Mouse (Mus musculus): ENCODE measurements around the gene Mef2d. TPM values are rescaled to one million over a fixed set of nuclear protein-coding genes. Genes with fewer than 3 reads are reported as not detected.

Mef2d gene
- polyA plus RNA-seq, 1 experiment from 2014 or later = 17.7 TPM

GRCm38 (mm10) chr3:88156817-88157216 is 14.6 kb downstream of the Mef2d start:
- no peak for ATAC-seq (ENCODE audit: low FRiP score)
- H3K9ac ChIP-seq = no peak overlapping the region
- no peak overlapping the region for H3K4me3 ChIP-seq
- no peak overlapping the region for H3K4me2 ChIP-seq (replicated peaks)
- H3K27ac ChIP-seq = no peak overlapping the region
- no peaks in the 10 kb centered on the region for H3K9me3 ChIP-seq (replicated peaks)
- no peaks in the 10 kb centered on the region for H3K27me3 ChIP-seq
- H3K4me1 ChIP-seq = peaks cover 22% of the 10 kb centered on the region
- peaks cover 45% of the 10 kb centered on the region for H3K36me3 ChIP-seq

- Histone ChIP-seq H3K4me3 (no peak overlapping the region), H3K9ac (no peak overlapping the region), H3K27me3 (no peaks in the 10 kb centered on the region), H3K4me2 (replicated peaks) (peak overlapping the region; percentile 15; the same call in 1 of the 2 replicates), H3K4me1 (peaks cover 10% of the 10 kb centered on the region), H3K36me3 (peaks cover 57% of the 10 kb centered on the region), H3K9me3 (replicated peaks) (no peaks in the 10 kb centered on the region), H3K27ac (no peak overlapping the region)
- WGBS = 17% methylated on average over 23 of the region's 23 CpGs
- peak; percentile 81 for ATAC-seq (ENCODE audit: low FRiP score)
These were observed 15.8 kb downstream of the Mef2d start for GRCm38 (mm10) chr3:88157771-88158597.

GRCm38 (mm10) chr3:88158991-88159390 is 16.8 kb downstream of the Mef2d start:
- Histone ChIP-seq H3K4me3 (no peak overlapping the region), H3K4me1 (peaks cover 7% of the 10 kb centered on the region), H3K9ac (no peak overlapping the region), H3K27ac (no peak overlapping the region), H3K9me3 (replicated peaks) (no peaks in the 10 kb centered on the region), H3K36me3 (peaks cover 64% of the 10 kb centered on the region), H3K27me3 (no peaks in the 10 kb centered on the region), H3K4me2 (replicated peaks) (no peak overlapping the region)
- WGBS = 86% methylated on average over 6 of the region's 6 CpGs
- ATAC-seq (ENCODE audit: low FRiP score) = no peak

GRCm38 (mm10) chr3:88160856-88161255 is 18.7 kb downstream of the Mef2d start:
- no peaks in the 10 kb centered on the region for H3K27me3 ChIP-seq
- no peak overlapping the region for H3K27ac ChIP-seq
- no peaks in the 10 kb centered on the region for H3K9me3 ChIP-seq (replicated peaks)
- H3K9ac ChIP-seq = no peak overlapping the region
- no peak for ATAC-seq (ENCODE audit: low FRiP score)
- no peak overlapping the region for H3K4me2 ChIP-seq (replicated peaks)
- no peak overlapping the region for H3K4me3 ChIP-seq
- H3K36me3 ChIP-seq = peaks cover 73% of the 10 kb centered on the region
- WGBS = 81% methylated on average over 6 of the region's 6 CpGs
- H3K4me1 ChIP-seq = peaks cover 7% of the 10 kb centered on the region

GRCm38 (mm10) chr3:88162259-88162658 is 20.1 kb downstream of the Mef2d start:
- 92% methylated on average over 8 of the region's 8 CpGs for WGBS
- no peak overlapping the region for H3K4me3 ChIP-seq
- H3K4me1 ChIP-seq = peaks cover 7% of the 10 kb centered on the region
- no peak overlapping the region for H3K27ac ChIP-seq
- no peak overlapping the region for H3K4me2 ChIP-seq (replicated peaks)
- no peaks in the 10 kb centered on the region for H3K27me3 ChIP-seq
- no peak for ATAC-seq (ENCODE audit: low FRiP score)
- H3K9ac ChIP-seq = peak overlapping the region; percentile 13; the same call in 1 of the 2 replicates
- H3K9me3 ChIP-seq (replicated peaks) = no peaks in the 10 kb centered on the region
- peaks cover 73% of the 10 kb centered on the region for H3K36me3 ChIP-seq

- H3K4me3 ChIP-seq = no peak overlapping the region
- H3K4me1 ChIP-seq = peaks cover 3% of the 10 kb centered on the region
- peak overlapping the region; percentile 13; the same call in 1 of the 2 replicates for H3K9ac ChIP-seq
- no peaks in the 10 kb centered on the region for H3K9me3 ChIP-seq (replicated peaks)
- no peaks in the 10 kb centered on the region for H3K27me3 ChIP-seq
- WGBS = 75% methylated on average over 4 of the region's 4 CpGs
- peaks cover 79% of the 10 kb centered on the region for H3K36me3 ChIP-seq
- no peak overlapping the region for H3K27ac ChIP-seq
- H3K4me2 ChIP-seq (replicated peaks) = no peak overlapping the region
- ATAC-seq (ENCODE audit: low FRiP score) = no peak
These were observed 20.6 kb downstream of the Mef2d start for GRCm38 (mm10) chr3:88162811-88163210.

- Histone ChIP-seq H3K4me1 (no peaks in the 10 kb centered on the region), H3K27me3 (no peaks in the 10 kb centered on the region), H3K9me3 (replicated peaks) (no peaks in the 10 kb centered on the region), H3K27ac (no peak overlapping the region), H3K36me3 (peaks cover 85% of the 10 kb centered on the region), H3K9ac (0 out of 2 replicates have a peak overlapping the region, but pooled peaks have one; percentile 23), H3K4me2 (replicated peaks) (no peak overlapping the region), H3K4me3 (no peak overlapping the region)
- ATAC-seq (ENCODE audit: low FRiP score) = no peak
- 73% methylated on average over 3 of the region's 3 CpGs for WGBS
These were observed 21.7 kb downstream of the Mef2d start for GRCm38 (mm10) chr3:88163847-88164246.

GRCm38 (mm10) chr3:88164263-88164662 is 22.1 kb downstream of the Mef2d start:
- H3K4me3 ChIP-seq = no peak overlapping the region
- no peaks in the 10 kb centered on the region for H3K9me3 ChIP-seq (replicated peaks)
- 70% methylated on average over 3 of the region's 3 CpGs for WGBS
- H3K27ac ChIP-seq = no peak overlapping the region
- H3K36me3 ChIP-seq = peaks cover 88% of the 10 kb centered on the region
- H3K27me3 ChIP-seq = no peaks in the 10 kb centered on the region
- H3K4me2 ChIP-seq (replicated peaks) = no peak overlapping the region
- ATAC-seq (ENCODE audit: low FRiP score) = no peak
- 0 out of 2 replicates have a peak overlapping the region, but pooled peaks have one; percentile 23 for H3K9ac ChIP-seq
- no peaks in the 10 kb centered on the region for H3K4me1 ChIP-seq

GRCm38 (mm10) chr3:88166056-88166455 is 23.9 kb downstream of the Mef2d start:
- no peak overlapping the region for H3K9ac ChIP-seq
- no peak overlapping the region for H3K4me2 ChIP-seq (replicated peaks)
- H3K4me1 ChIP-seq = no peaks in the 10 kb centered on the region
- no peak overlapping the region for H3K4me3 ChIP-seq
- H3K9me3 ChIP-seq (replicated peaks) = no peaks in the 10 kb centered on the region
- peaks cover 89% of the 10 kb centered on the region for H3K36me3 ChIP-seq
- no peak for ATAC-seq (ENCODE audit: low FRiP score)
- no peaks in the 10 kb centered on the region for H3K27me3 ChIP-seq
- H3K27ac ChIP-seq = no peak overlapping the region
- 91% methylated on average over 5 of the region's 5 CpGs for WGBS

GRCm38 (mm10) chr3:88170361-88170760 is 28.2 kb downstream of the Mef2d start:
- Histone ChIP-seq H3K27me3 (no peaks in the 10 kb centered on the region), H3K4me3 (no peak overlapping the region), H3K9me3 (replicated peaks) (no peaks in the 10 kb centered on the region), H3K4me2 (replicated peaks) (no peak overlapping the region), H3K27ac (no peak overlapping the region), H3K4me1 (no peaks in the 10 kb centered on the region), H3K36me3 (peaks cover 73% of the 10 kb centered on the region), H3K9ac (no peak overlapping the region)
- no peak for ATAC-seq (ENCODE audit: low FRiP score)
- 91% methylated on average over 5 of the region's 5 CpGs for WGBS

GRCm38 (mm10) chr3:88172440-88172839 is 30.3 kb downstream of the Mef2d start:
- Histone ChIP-seq H3K4me1 (peaks cover 6% of the 10 kb centered on the region), H3K27me3 (no peaks in the 10 kb centered on the region), H3K27ac (no peak overlapping the region), H3K4me2 (replicated peaks) (no peak overlapping the region), H3K9ac (no peak overlapping the region), H3K4me3 (no peak overlapping the region), H3K36me3 (peaks cover 58% of the 10 kb centered on the region), H3K9me3 (replicated peaks) (no peaks in the 10 kb centered on the region)
- WGBS = 89% methylated on average over 3 of the region's 3 CpGs
- no peak for ATAC-seq (ENCODE audit: low FRiP score)

GRCm38 (mm10) chr3:88173375-88173774 is 31.2 kb downstream of the Mef2d start:
- ATAC-seq (ENCODE audit: low FRiP score) = no peak
- Histone ChIP-seq H3K27me3 (no peaks in the 10 kb centered on the region), H3K4me2 (replicated peaks) (no peak overlapping the region), H3K4me3 (no peak overlapping the region), H3K4me1 (peaks cover 6% of the 10 kb centered on the region), H3K27ac (no peak overlapping the region), H3K9me3 (replicated peaks) (no peaks in the 10 kb centered on the region), H3K9ac (no peak overlapping the region), H3K36me3 (peaks cover 49% of the 10 kb centered on the region)
- WGBS = 63% methylated on average over 3 of the region's 3 CpGs

GRCm38 (mm10) chr3:88174894-88175293 is 32.7 kb downstream of the Mef2d start:
- peaks cover 6% of the 10 kb centered on the region for H3K4me1 ChIP-seq
- no peak overlapping the region for H3K4me2 ChIP-seq (replicated peaks)
- H3K36me3 ChIP-seq = peaks cover 34% of the 10 kb centered on the region
- no peaks in the 10 kb centered on the region for H3K27me3 ChIP-seq
- no peak for ATAC-seq (ENCODE audit: low FRiP score)
- H3K27ac ChIP-seq = no peak overlapping the region
- 91% methylated on average over 2 of the region's 2 CpGs for WGBS
- H3K9me3 ChIP-seq (replicated peaks) = no peaks in the 10 kb centered on the region
- H3K4me3 ChIP-seq = no peak overlapping the region
- H3K9ac ChIP-seq = no peak overlapping the region

All from hindbrain, embryonic 12.5 days (tissue).